Mouse (Mus musculus) lung, embryonic 15.5 days (tissue): ENCODE measurements around the gene Birc3. TPM values are rescaled to one million over a fixed set of nuclear protein-coding genes. Genes with fewer than 3 reads are reported as not detected.

Experiments used
- ATAC-seq: fragments of 200-750 bp; cut with Nextera tagmentation; 2 replicates; pipeline ENCODE4 v1.8.0; 2017; ENCODE audit warnings: moderate number of reproducible peaks, borderline replicate concordance; ENCODE audit not compliant: low FRiP score, low TSS enrichment; ENCODE audit errors: extremely low read depth
- H3K27ac ChIP-seq: fragments of 300-500 bp; sonication (generic); 2 replicates; pipeline ENCODE4 v1.5.1; 2015; ENCODE audit warnings: moderate library complexity, mild to moderate bottlenecking, inconsistent platforms
- H3K27me3 ChIP-seq: fragments of 300-500 bp; sonication (generic); 2 replicates; pipeline ENCODE4 v1.6.1; 2015; ENCODE audit warnings: inconsistent platforms
- H3K36me3 ChIP-seq: fragments of 300-500 bp; sonication (generic); 2 replicates; pipeline ENCODE4 v1.6.1; 2015; ENCODE audit warnings: inconsistent platforms
- H3K4me1 ChIP-seq: fragments of 300-500 bp; sonication (generic); 2 replicates; pipeline ENCODE4 v1.6.1; 2015; ENCODE audit warnings: inconsistent platforms
- H3K4me2 ChIP-seq: fragments of 300-500 bp; sonication (generic); 2 replicates; pipeline ENCODE4 v1.6.1; 2015; ENCODE audit warnings: inconsistent platforms, mild to moderate bottlenecking, moderate library complexity
- H3K4me3 ChIP-seq: fragments of 300-500 bp; sonication (generic); 2 replicates; pipeline ENCODE4 v1.5.1; 2015; ENCODE audit warnings: mild to moderate bottlenecking, inconsistent platforms
- H3K9ac ChIP-seq: fragments of 300-500 bp; sonication (generic); 2 replicates; pipeline ENCODE4 v1.6.1; 2015; ENCODE audit warnings: inconsistent platforms
- H3K9me3 ChIP-seq: fragments of 300-500 bp; sonication (generic); 2 replicates; pipeline ENCODE4 v1.6.1; 2016; ENCODE audit warnings: inconsistent platforms
- WGBS: fragments of 180-500 bp; shearing (Covaris S2); methylation state at CpG from one replicate; pipeline ENCODE4 v1.1.7; 2015; 5-methylcytosine and 5-hydroxymethylcytosine counted together
- polyA plus RNA-seq: library from polyadenylated mRNA; unstranded; fragments of >200 nt; fragmentation: Nextera tagmentation; extraction: Ambion mirVana; gene quantifications from 2 replicates; pipeline ENCODE4 v1.2.1, GENCODE M21; 2015

The Birc3 gene
- polyA plus RNA-seq, 1 experiment from 2014 or later: 9.4 TPM

DNA sequence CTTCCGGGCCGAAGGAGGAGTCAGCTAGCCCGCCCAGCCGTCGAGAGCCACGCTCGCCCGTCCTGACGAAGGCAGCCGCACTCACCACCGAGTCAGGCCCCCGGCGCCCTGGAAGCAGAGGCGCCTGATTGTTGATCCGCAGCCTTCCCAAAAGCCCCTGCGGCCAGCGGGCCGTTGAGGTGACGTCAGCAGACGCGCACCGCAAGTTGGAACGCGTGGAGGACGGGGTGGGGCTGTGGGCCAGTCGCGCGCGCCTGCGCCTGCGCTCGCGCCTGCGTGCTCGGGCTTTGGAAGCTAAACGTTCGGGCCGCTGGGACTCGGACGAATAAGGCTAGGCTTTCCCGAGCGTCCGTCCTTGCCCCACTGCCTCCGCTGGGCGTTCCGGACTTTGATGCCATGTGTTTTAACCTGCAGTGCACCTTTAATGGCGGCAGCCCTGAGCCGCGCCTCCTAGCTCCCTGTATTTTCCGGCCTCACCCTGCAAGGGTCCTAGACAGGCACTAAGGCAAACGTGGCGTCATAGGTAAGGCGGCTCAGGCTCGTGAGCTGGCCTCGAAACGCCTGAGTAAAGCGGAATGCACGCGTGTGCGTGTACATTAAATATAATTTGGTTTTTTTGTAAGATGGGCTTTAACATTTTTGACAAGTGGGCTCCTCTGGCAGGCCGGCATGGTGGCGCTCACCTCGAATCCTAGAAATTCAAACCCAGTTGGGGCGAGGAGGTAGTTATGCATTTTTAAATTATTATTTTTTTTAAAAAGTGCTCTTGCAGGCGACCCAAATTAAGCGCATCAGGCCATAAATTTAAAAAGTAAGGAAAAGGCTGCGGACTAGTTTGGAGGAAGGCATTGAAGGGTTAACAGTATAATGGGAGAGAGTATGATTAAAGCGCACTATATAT, 35.8 kb downstream of the Birc3 start, which contains the start of gene Birc2:
TSS of gene Birc2 (minus strand) at position 160 of the 901 bp plus-strand sequence.
- Histone ChIP-seq H3K4me1 (peaks cover 16% of the 10 kb centered on the region; the same call in 1 of the 2 replicates), H3K4me3 (peak within 1 kb of the TSS; percentile 76), H3K27me3 (no peaks in the 10 kb centered on the region), H3K27ac (peak within 1 kb of the TSS; percentile 99), H3K9me3 (no peaks in the 10 kb centered on the region), H3K4me2 (peak within 1 kb of the TSS; percentile 72), H3K36me3 (peaks cover 9% of the 10 kb centered on the region; the same call in 1 of the 2 replicates), H3K9ac (peak within 1 kb of the TSS; percentile 84)
- ATAC-seq: peak; percentile 98
- WGBS: under 1% methylated on average over 68 of the region's 68 CpGs

- Histone ChIP-seq H3K27me3 (no peaks in the 10 kb centered on the region), H3K4me3 (peak overlapping the region; percentile 76), H3K36me3 (peaks cover 9% of the 10 kb centered on the region; the same call in 1 of the 2 replicates), H3K9me3 (no peaks in the 10 kb centered on the region), H3K4me1 (peaks cover 16% of the 10 kb centered on the region; the same call in 1 of the 2 replicates), H3K4me2 (peak overlapping the region; percentile 72), H3K27ac (peak overlapping the region; percentile 99), H3K9ac (peak overlapping the region; percentile 84)
- 0% methylated on average over 16 of the region's 16 CpGs for WGBS
- peak; percentile 39 for ATAC-seq
These were observed 36.7 kb downstream of the Birc3 start for GRCm38 (mm10) chr9:7836331-7836730.

DNA sequence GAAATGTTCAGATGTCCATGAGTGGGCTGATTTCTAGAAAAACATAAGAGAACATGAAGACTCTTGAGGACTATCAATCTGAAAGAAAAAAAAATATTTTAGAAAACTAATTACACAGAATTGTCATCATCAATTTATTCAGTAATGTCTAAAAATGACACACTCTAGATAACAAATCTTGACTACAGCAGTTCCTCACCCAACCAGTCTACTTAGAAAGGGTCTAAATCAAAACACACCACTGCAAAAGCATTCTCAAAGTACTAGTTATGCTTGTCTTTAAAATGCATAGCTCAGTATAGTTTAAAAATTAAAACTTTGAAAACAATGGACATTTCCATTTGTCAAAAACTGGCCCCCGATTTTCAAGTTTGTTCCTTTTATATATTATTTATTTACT, 37.7 kb downstream of the Birc3 start:
- Histone ChIP-seq H3K4me1 (peaks cover 16% of the 10 kb centered on the region; the same call in 1 of the 2 replicates), H3K4me2 (peak overlapping the region; percentile 72; the same call in 1 of the 2 replicates), H3K27me3 (no peaks in the 10 kb centered on the region), H3K27ac (no peak overlapping the region), H3K9me3 (no peaks in the 10 kb centered on the region), H3K4me3 (no peak overlapping the region), H3K36me3 (peaks cover 9% of the 10 kb centered on the region; the same call in 1 of the 2 replicates), H3K9ac (no peak overlapping the region)
- 83% methylated on average over 1 of the region's 1 CpGs for WGBS
- ATAC-seq: no peak

DNA sequence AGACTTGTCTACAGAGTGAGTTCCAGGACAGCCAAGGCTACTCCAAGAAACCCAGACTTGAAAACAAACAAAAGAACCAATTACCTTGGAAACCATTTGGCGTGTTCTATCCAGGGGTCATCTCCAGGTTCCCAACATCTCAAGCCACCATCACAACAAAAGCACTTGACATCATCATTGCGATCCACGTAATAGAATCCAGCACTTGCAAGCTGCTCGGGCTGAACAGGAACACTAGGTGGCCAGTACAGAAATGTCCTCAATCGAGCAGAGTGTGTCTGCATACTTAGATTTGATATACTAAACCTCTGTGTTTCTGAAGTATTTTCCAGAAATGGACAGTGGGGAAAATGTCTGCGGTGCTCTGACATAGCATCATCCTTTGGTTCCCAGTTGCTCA, 39.6 kb downstream of the Birc3 start:
- no peak for ATAC-seq
- Histone ChIP-seq H3K36me3 (peaks cover 9% of the 10 kb centered on the region; the same call in 1 of the 2 replicates), H3K4me1 (peaks cover 16% of the 10 kb centered on the region; the same call in 1 of the 2 replicates), H3K27ac (no peak overlapping the region), H3K27me3 (no peaks in the 10 kb centered on the region), H3K4me2 (no peak overlapping the region), H3K4me3 (no peak overlapping the region), H3K9ac (no peak overlapping the region), H3K9me3 (no peaks in the 10 kb centered on the region)
- whole genome bisulfite sequencing: 82% methylated on average over 6 of the region's 6 CpGs

- no peaks in the 10 kb centered on the region for H3K27me3 ChIP-seq
- 74% methylated on average over 9 of the region's 9 CpGs for WGBS
- H3K9ac ChIP-seq: no peak overlapping the region
- H3K4me2 ChIP-seq: peak overlapping the region; percentile 4; the same call in 1 of the 2 replicates
- H3K36me3 ChIP-seq: peaks cover 9% of the 10 kb centered on the region; the same call in 1 of the 2 replicates
- 0 out of 2 replicates have a peak, but pooled peaks have one; percentile 59 for ATAC-seq
- H3K4me3 ChIP-seq: no peak overlapping the region
- peaks cover 16% of the 10 kb centered on the region; the same call in 1 of the 2 replicates for H3K4me1 ChIP-seq
- H3K9me3 ChIP-seq: no peaks in the 10 kb centered on the region
- H3K27ac ChIP-seq: no peak overlapping the region
These were observed 43.2 kb downstream of the Birc3 start for GRCm38 (mm10) chr9:7829531-7830528.

- no peak overlapping the region for H3K4me2 ChIP-seq
- H3K9me3 ChIP-seq: no peaks in the 10 kb centered on the region
- H3K27ac ChIP-seq: no peak overlapping the region
- ATAC-seq: no peak
- H3K36me3 ChIP-seq: peaks cover 6% of the 10 kb centered on the region
- H3K4me1 ChIP-seq: peaks cover 12% of the 10 kb centered on the region; the same call in 1 of the 2 replicates
- no peak overlapping the region for H3K9ac ChIP-seq
- 83% methylated on average over 4 of the region's 4 CpGs for WGBS
- H3K4me3 ChIP-seq: no peak overlapping the region
- H3K27me3 ChIP-seq: no peaks in the 10 kb centered on the region
These were observed 44.3 kb downstream of the Birc3 start for GRCm38 (mm10) chr9:7828706-7829105.

DNA sequence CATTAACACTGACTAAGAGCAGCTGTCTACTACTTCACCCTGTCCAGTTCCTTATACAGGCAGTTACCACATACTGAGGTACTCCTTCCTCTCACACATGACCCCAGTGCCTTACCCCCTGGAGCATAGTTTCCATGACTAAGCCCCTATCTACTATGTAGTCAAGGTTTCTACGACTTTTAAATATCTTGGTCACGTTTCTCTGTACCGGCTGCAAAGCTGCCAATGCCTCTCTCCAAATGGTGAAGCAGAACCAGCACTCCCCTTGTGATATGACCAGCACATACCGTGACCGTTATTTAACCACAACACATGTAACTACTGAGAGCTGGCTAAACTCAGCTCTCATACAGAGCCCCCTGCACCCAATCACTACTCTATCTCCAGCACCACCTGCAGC, 48.1 kb downstream of the Birc3 start:
- no peak overlapping the region for H3K4me2 ChIP-seq
- H3K9ac ChIP-seq: no peak overlapping the region
- H3K36me3 ChIP-seq: peaks cover 9% of the 10 kb centered on the region
- no peaks in the 10 kb centered on the region for H3K4me1 ChIP-seq
- WGBS: 95% methylated on average over 5 of the region's 5 CpGs
- H3K4me3 ChIP-seq: no peak overlapping the region
- no peaks in the 10 kb centered on the region for H3K9me3 ChIP-seq
- no peaks in the 10 kb centered on the region for H3K27me3 ChIP-seq
- ATAC-seq: no peak
- no peak overlapping the region for H3K27ac ChIP-seq

DNA sequence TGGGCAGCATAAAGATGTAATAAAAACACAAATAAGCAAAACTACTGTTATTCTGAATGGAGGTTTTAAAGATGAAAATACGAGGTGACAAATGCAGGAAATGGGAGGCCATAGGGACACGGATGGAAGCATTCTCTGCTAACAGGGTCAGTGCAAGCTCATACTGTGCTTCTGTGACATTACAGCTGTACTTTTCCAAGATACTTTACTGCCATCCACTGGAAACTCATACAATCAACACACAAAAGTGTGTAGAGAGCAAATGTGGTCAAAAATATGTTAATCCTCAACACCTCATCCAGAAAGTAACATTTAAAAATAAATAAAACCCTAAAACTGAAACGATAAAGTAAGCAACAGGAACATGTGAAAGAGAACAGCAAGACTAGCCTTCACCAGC, 50.2 kb downstream of the Birc3 start:
- no peak overlapping the region for H3K4me2 ChIP-seq
- H3K9me3 ChIP-seq: no peaks in the 10 kb centered on the region
- H3K36me3 ChIP-seq: peaks cover 24% of the 10 kb centered on the region
- H3K9ac ChIP-seq: no peak overlapping the region
- H3K4me3 ChIP-seq: no peak overlapping the region
- ATAC-seq: no peak
- 56% methylated on average over 3 of the region's 3 CpGs for WGBS
- no peaks in the 10 kb centered on the region for H3K4me1 ChIP-seq
- no peak overlapping the region for H3K27ac ChIP-seq
- no peaks in the 10 kb centered on the region for H3K27me3 ChIP-seq

- no peaks in the 10 kb centered on the region for H3K9me3 ChIP-seq
- WGBS: 71% methylated on average over 3 of the region's 5 CpGs
- H3K27me3 ChIP-seq: no peaks in the 10 kb centered on the region
- no peak overlapping the region for H3K4me3 ChIP-seq
- H3K27ac ChIP-seq: no peak overlapping the region
- H3K4me2 ChIP-seq: no peak overlapping the region
- no peak overlapping the region for H3K9ac ChIP-seq
- ATAC-seq: 0 out of 2 replicates have a peak, but pooled peaks have one; percentile 14
- H3K4me1 ChIP-seq: no peaks in the 10 kb centered on the region
- H3K36me3 ChIP-seq: no peaks in the 10 kb centered on the region
These were observed 67.9 kb downstream of the Birc3 start for GRCm38 (mm10) chr9:7805101-7805506.
